Mouse (Mus musculus): ENCODE results near the gene Nob1.

DNA sequence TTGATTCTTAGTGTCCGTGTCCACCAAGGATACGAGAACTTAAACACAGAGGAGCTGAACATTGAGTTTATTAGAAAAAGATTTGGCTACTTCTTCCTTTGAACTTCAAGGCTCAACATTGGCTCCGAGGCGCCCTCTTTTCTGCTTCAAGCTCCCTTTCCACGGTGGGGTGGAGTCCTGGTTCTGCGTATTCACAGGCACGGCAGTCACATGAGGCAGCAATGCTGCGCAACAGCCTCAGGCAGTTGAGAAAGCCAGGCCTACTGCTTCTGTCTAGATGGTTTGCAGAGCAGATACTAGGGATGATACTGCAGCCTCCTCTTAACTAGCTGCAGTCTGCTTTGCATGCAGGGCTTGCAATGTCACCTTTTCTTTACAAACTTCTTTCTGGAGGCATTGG lies 12.3 kb downstream of the Nob1 start:
- TF ChIP-seq CTCF (IDR thresholded peaks at IDR 0.05; ENCODE audit: low read depth) (no peak), EP300 (IDR thresholded peaks at IDR 0.05; ENCODE audit: low read depth) (no peak)

All from liver, postnatal 0 days (tissue).